Mouse (Mus musculus) midbrain, embryonic 13.5 days (tissue): ENCODE data around the gene Scn4b. TPM values are rescaled to one million over a fixed set of nuclear protein-coding genes. Genes with fewer than 3 reads are reported as not detected.

Source experiments
- ATAC-seq: fragments of 200-750 bp; cut with Nextera tagmentation; 2 replicates; pipeline ENCODE4 v1.8.0; 2017; ENCODE audit warnings: mild to moderate bottlenecking, moderate TSS enrichment, moderate library complexity
- H3K27ac ChIP-seq: fragments of 300-500 bp; sonication (generic); 2 replicates; pipeline ENCODE4 v1.5.1; 2015; ENCODE audit warnings: inconsistent platforms, mild to moderate bottlenecking, moderate library complexity
- H3K27me3 ChIP-seq: fragments of 300-500 bp; sonication (generic); 2 replicates; pipeline ENCODE4 v1.6.1; 2015; ENCODE audit warnings: mild to moderate bottlenecking, inconsistent platforms
- H3K36me3 ChIP-seq: fragments of 300-500 bp; sonication (generic); 2 replicates; pipeline ENCODE4 v1.6.1; 2015; ENCODE audit warnings: mild to moderate bottlenecking, inconsistent platforms
- H3K4me1 ChIP-seq: fragments of 300-500 bp; sonication (generic); replicated peaks from 2 replicates; pipeline ENCODE4 v1.6.1; 2015; ENCODE audit warnings: inconsistent platforms
- H3K4me2 ChIP-seq: fragments of 300-500 bp; sonication (generic); replicated peaks from 2 replicates; pipeline ENCODE4 v1.6.1; 2015; ENCODE audit warnings: moderate library complexity, mild to moderate bottlenecking, inconsistent platforms
- H3K4me3 ChIP-seq: fragments of 300-500 bp; sonication (generic); replicated peaks from 2 replicates; pipeline ENCODE4 v1.5.1; 2015; ENCODE audit warnings: mild to moderate bottlenecking, inconsistent platforms
- H3K9ac ChIP-seq: fragments of 300-500 bp; sonication (generic); replicated peaks from 2 replicates; pipeline ENCODE4 v1.6.1; 2015; ENCODE audit warnings: mild to moderate bottlenecking, inconsistent platforms
- H3K9me3 ChIP-seq: fragments of 300-500 bp; sonication (generic); 2 replicates; pipeline ENCODE4 v1.6.1; 2016; ENCODE audit warnings: mild to moderate bottlenecking, inconsistent platforms
- WGBS: fragments of 180-500 bp; shearing (Covaris S2); methylation state at CpG from one replicate; pipeline ENCODE4 v1.1.7; 2015; 5-methylcytosine and 5-hydroxymethylcytosine counted together
- polyA plus RNA-seq: library from polyadenylated mRNA; unstranded; fragments of >200 nt; fragmentation: Nextera tagmentation; extraction: Ambion mirVana; gene quantifications from 2 replicates; pipeline ENCODE4 v1.2.1, GENCODE M21; 2015

Gene Scn4b
- polyA plus RNA-seq, 1 experiment from 2014 or later, result 0.17 TPM

DNA sequence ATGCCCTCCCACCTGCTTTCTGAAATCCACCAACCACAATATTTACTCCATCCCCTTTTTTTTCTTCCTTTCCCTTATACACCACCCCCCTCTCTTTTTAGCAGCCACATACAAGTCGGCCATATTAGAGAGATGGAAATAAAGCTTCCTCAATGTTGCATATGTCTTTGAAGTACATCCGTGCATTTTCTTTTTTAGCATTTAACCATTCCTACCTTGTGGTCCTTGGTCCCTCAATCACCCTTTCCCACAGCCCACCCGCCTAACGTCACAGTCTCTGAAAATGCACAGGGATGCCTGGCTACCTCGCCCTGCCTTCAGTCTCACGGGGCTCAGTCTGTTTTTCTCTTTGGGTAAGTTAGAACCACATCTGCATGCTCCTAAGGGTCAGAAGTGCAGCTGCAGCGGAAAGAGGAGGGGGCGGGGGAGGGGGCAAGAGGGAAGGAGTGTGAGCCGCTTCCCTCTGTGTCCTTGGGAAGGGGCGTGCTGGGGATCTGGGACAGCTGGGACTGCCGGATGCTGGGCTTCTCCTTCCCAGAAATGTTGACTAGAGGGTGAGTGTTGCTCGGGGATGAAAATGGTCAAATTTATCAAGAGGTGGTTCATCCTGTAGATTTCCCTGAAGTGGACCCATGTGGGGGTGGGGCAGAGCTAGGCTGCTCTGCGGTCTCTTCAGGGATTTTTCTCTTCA lies 20.3 kb upstream of the Scn4b start, which contains the start of gene Scn2b:
Gene Scn2b, plus strand, starts transcription at position 42 of the 691 bp plus-strand sequence.
- H3K4me2 ChIP-seq, result peak within 1 kb of the TSS; percentile 75
- peaks cover 36% of the 10 kb centered on the region for H3K4me1 ChIP-seq
- H3K9ac ChIP-seq, result peak within 1 kb of the TSS; percentile 89
- WGBS, result 1% methylated on average over 13 of the region's 13 CpGs
- no peaks in the 10 kb centered on the region for H3K9me3 ChIP-seq
- H3K27me3 ChIP-seq, result peaks cover 17% of the 10 kb centered on the region; the same call in 1 of the 2 replicates
- H3K36me3 ChIP-seq, result no peaks in the 10 kb centered on the region
- peak; percentile 51 for ATAC-seq
- peak within 1 kb of the TSS; percentile 54 for H3K4me3 ChIP-seq
- H3K27ac ChIP-seq, result peak within 1 kb of the TSS; percentile 84

DNA sequence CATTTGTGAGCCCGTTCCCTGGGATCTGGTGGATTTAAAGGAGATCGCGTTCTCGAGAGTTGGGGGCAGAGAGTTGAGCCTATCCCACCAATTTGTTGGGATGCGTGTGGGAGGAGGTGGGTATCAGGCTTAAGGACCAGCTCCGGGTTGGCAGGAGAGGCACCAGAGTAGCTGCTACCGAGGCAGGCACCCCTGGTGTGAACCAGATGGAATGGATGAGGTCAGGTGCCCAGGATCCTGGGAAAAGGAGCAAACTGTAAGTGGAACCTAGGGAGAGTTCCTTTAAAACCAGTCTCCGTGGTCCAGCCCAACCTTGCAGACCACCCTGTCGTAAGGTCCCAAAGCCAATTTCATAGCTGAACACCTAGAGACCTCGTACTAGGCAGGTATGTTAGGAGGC lies 19.6 kb upstream of the Scn4b start:
- ATAC-seq, result no peak
- 27% methylated on average over 10 of the region's 10 CpGs for WGBS
- H3K4me3 ChIP-seq, result peak overlapping the region; percentile 54
- no peaks in the 10 kb centered on the region for H3K9me3 ChIP-seq
- H3K4me1 ChIP-seq, result peaks cover 36% of the 10 kb centered on the region
- H3K36me3 ChIP-seq, result no peaks in the 10 kb centered on the region
- peak overlapping the region; percentile 89 for H3K9ac ChIP-seq
- H3K4me2 ChIP-seq, result peak overlapping the region; percentile 75
- H3K27me3 ChIP-seq, result peaks cover 17% of the 10 kb centered on the region; the same call in 1 of the 2 replicates
- H3K27ac ChIP-seq, result no peak overlapping the region

DNA sequence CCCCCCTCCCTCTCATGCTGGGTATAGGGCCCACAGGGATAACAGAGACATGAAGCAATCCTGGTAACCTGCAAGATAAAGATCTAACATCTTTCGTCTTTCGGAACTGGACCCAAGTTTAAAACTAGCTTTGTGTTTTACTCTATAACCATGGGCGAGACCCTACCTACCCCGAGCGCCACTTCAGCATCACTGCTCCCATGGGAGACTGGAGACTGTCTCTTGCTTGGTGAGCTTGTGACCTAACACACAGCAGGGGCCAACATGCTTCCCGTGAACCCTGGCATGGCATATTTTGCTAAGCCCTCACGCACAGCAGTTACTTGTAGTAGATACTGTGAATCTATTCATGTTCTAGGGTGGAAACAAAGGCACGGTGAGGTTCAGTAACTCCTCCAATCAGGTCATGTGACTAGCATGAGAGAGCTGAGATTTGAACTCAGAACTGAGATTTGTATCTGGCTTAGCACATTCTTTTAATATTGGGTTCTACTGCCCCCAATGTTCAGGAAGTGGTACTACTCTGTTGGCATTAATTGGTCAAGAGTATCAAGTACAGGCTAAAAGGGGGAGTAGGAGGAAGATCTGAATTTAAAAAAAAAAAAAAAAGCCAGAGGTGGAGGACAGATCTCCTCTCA lies 18.8 kb upstream of the Scn4b start:
- Histone ChIP-seq H3K9ac (peak overlapping the region; percentile 89; the same call in 1 of the 2 replicates), H3K4me3 (peak overlapping the region; percentile 54; the same call in 1 of the 2 replicates)
- ATAC-seq, result no peak

GRCm38 (mm10) chr9:45119954-45120530 lies 18.2 kb upstream of the Scn4b start:
- no peak overlapping the region for H3K27ac ChIP-seq
- peaks cover 36% of the 10 kb centered on the region for H3K4me1 ChIP-seq
- 88% methylated on average over 14 of the region's 14 CpGs for WGBS
- no peak for ATAC-seq
- H3K36me3 ChIP-seq, result peaks cover under 1% of the 10 kb centered on the region; the same call in 1 of the 2 replicates
- H3K27me3 ChIP-seq, result peaks cover 17% of the 10 kb centered on the region; the same call in 1 of the 2 replicates
- no peak overlapping the region for H3K4me3 ChIP-seq
- H3K9me3 ChIP-seq, result no peaks in the 10 kb centered on the region
- H3K4me2 ChIP-seq, result no peak overlapping the region
- H3K9ac ChIP-seq, result no peak overlapping the region

More for the DNA sequence above, 18.8 kb upstream of the Scn4b start:
- peaks cover 17% of the 10 kb centered on the region; the same call in 1 of the 2 replicates for H3K27me3 ChIP-seq
- H3K36me3 ChIP-seq, result no peaks in the 10 kb centered on the region
- peaks cover 36% of the 10 kb centered on the region for H3K4me1 ChIP-seq
- H3K4me2 ChIP-seq, result peak overlapping the region; percentile 75
- H3K27ac ChIP-seq, result no peak overlapping the region
- H3K9me3 ChIP-seq, result no peaks in the 10 kb centered on the region
- 95% methylated on average over 8 of the region's 8 CpGs for WGBS

GRCm38 (mm10) chr9:45120567-45120966 lies 17.6 kb upstream of the Scn4b start:
- no peak for ATAC-seq
- Histone ChIP-seq H3K4me3 (no peak overlapping the region), H3K9ac (no peak overlapping the region), H3K27me3 (peaks cover 17% of the 10 kb centered on the region; the same call in 1 of the 2 replicates), H3K9me3 (no peaks in the 10 kb centered on the region), H3K4me1 (peaks cover 36% of the 10 kb centered on the region), H3K36me3 (peaks cover 6% of the 10 kb centered on the region), H3K27ac (no peak overlapping the region), H3K4me2 (0 out of 2 replicates have a peak overlapping the region, but pooled peaks have one; percentile 1)
- 90% methylated on average over 6 of the region's 6 CpGs for WGBS

GRCm38 (mm10) chr9:45121001-45121400 lies 17.2 kb upstream of the Scn4b start:
- H3K4me2 ChIP-seq, result 0 out of 2 replicates have a peak overlapping the region, but pooled peaks have one; percentile 1
- no peaks in the 10 kb centered on the region for H3K9me3 ChIP-seq
- 64% methylated on average over 6 of the region's 6 CpGs for WGBS
- peaks cover 33% of the 10 kb centered on the region for H3K4me1 ChIP-seq
- no peak overlapping the region for H3K4me3 ChIP-seq
- peaks cover 10% of the 10 kb centered on the region for H3K36me3 ChIP-seq
- no peak overlapping the region for H3K27ac ChIP-seq
- H3K27me3 ChIP-seq, result peaks cover 16% of the 10 kb centered on the region; the same call in 1 of the 2 replicates
- no peak for ATAC-seq
- H3K9ac ChIP-seq, result no peak overlapping the region

GRCm38 (mm10) chr9:45121769-45122168 lies 16.4 kb upstream of the Scn4b start:
- 0 out of 2 replicates have a peak, but pooled peaks have one; percentile 24 for ATAC-seq
- H3K9ac ChIP-seq, result peak overlapping the region; percentile 48; the same call in 1 of the 2 replicates
- H3K4me3 ChIP-seq, result peak overlapping the region; percentile 11; the same call in 1 of the 2 replicates
- 1% methylated on average over 10 of the region's 10 CpGs for WGBS
- H3K36me3 ChIP-seq, result peaks cover 18% of the 10 kb centered on the region
- H3K27ac ChIP-seq, result no peak overlapping the region
- H3K4me1 ChIP-seq, result peaks cover 29% of the 10 kb centered on the region
- H3K4me2 ChIP-seq, result peak overlapping the region; percentile 36
- H3K27me3 ChIP-seq, result peaks cover 11% of the 10 kb centered on the region; the same call in 1 of the 2 replicates
- H3K9me3 ChIP-seq, result no peaks in the 10 kb centered on the region

DNA sequence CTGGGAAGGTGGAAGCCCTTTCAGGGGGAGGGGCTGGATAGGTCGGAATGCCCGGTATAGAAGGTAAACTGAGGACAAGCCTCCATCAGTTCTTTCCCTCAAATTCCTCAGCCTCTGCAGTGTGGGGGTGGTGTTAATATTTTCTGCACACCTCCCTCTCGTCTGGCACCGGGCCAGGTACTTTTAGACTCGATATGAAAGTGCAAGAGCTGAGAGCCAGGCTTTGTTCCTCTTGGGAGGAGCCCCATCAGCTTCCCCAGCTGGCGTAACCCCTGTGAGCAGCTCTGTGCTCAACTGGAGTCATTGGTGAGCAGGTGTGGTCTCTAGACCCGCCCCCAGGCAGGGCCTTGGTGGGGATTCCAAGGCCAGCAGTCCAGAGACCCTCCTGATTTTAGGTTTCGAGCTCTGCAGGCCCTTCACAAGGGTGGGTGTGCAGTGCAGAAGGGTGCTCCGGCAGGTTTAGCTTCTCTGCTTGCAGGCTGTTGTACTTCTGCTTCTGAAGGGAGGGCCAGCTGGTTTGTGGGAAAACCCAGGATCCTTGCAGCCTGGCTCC lies 15.9 kb upstream of the Scn4b start:
- ATAC-seq, result peak; percentile 41
- WGBS, result 29% methylated on average over 9 of the region's 9 CpGs
- Histone ChIP-seq H3K9ac (peak overlapping the region; percentile 48; the same call in 1 of the 2 replicates), H3K27ac (no peak overlapping the region), H3K4me2 (peak overlapping the region; percentile 36), H3K9me3 (no peaks in the 10 kb centered on the region), H3K27me3 (0 out of 2 replicates have a peak, but pooled peaks cover 7% of the 10 kb centered on the region), H3K4me3 (peak overlapping the region; percentile 11; the same call in 1 of the 2 replicates), H3K36me3 (peaks cover 20% of the 10 kb centered on the region), H3K4me1 (peaks cover 29% of the 10 kb centered on the region)

DNA sequence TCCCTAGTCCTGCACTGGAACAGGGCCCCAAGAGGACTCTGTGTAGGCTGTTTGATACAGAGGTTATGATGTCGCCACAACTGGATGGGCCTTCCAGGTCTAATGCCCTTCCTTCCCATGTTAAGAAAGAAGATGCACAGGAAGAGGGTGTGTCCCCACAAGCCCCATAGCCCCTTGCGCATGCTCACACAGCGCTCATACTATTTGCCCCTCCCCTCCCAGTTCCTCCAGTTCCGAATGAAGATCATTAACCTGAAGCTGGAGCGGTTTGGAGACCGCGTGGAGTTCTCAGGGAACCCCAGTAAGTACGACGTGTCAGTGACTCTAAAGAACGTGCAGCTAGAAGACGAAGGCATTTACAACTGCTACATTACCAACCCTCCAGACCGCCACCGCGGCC lies 13.0 kb upstream of the Scn4b start:
- H3K27ac ChIP-seq, result no peak overlapping the region
- peaks cover 20% of the 10 kb centered on the region for H3K36me3 ChIP-seq
- H3K9ac ChIP-seq, result no peak overlapping the region
- H3K9me3 ChIP-seq, result no peaks in the 10 kb centered on the region
- H3K4me3 ChIP-seq, result no peak overlapping the region
- no peak for ATAC-seq
- H3K4me1 ChIP-seq, result peaks cover 14% of the 10 kb centered on the region
- no peak overlapping the region for H3K4me2 ChIP-seq
- peaks cover 5% of the 10 kb centered on the region; the same call in 1 of the 2 replicates for H3K27me3 ChIP-seq
- 93% methylated on average over 14 of the region's 14 CpGs for WGBS

- no peaks in the 10 kb centered on the region for H3K9me3 ChIP-seq
- ATAC-seq, result no peak
- H3K4me3 ChIP-seq, result no peak overlapping the region
- H3K4me1 ChIP-seq, result peaks cover 7% of the 10 kb centered on the region
- H3K4me2 ChIP-seq, result no peak overlapping the region
- H3K27me3 ChIP-seq, result peaks cover 5% of the 10 kb centered on the region
- H3K36me3 ChIP-seq, result peaks cover 20% of the 10 kb centered on the region
- no peak overlapping the region for H3K27ac ChIP-seq
- 51% methylated on average over 7 of the region's 7 CpGs for WGBS
- no peak overlapping the region for H3K9ac ChIP-seq
These were observed 11.3 kb upstream of the Scn4b start for GRCm38 (mm10) chr9:45126941-45127340.

DNA sequence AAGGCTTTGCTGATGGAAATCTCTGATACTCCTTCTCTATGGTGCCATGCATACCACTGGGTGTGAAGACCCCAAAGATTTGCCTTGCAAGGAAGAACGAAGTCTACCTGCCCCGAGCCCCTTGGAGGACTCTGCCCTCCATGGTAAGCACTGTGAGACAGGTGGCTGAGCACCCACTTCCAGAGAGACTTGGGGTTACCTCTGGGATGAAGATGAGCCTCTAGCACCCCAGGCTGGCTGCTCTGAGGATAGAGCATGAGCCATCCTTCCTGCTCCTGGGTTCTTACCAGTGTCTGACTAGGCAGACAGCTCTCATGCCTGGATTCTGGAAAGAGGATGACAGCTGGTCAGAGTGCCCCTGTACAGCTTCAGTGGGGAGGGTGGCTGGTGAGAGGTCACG lies 8.1 kb upstream of the Scn4b start:
- 79% methylated on average over 3 of the region's 3 CpGs for WGBS
- Histone ChIP-seq H3K4me3 (no peak overlapping the region), H3K9me3 (no peaks in the 10 kb centered on the region), H3K27me3 (peaks cover 24% of the 10 kb centered on the region), H3K36me3 (peaks cover 19% of the 10 kb centered on the region), H3K4me2 (no peak overlapping the region), H3K4me1 (no peaks in the 10 kb centered on the region), H3K9ac (no peak overlapping the region), H3K27ac (no peak overlapping the region)
- no peak for ATAC-seq
